Mouse (Mus musculus) cortical plate, adult 2 months (tissue): Measurements from ENCODE around the gene Hspb1.

Experiments
- CTCF ChIP-seq: fragments of 200-500 bp; IDR thresholded peaks from 2 replicates; pipeline ENCODE4 v1.5.1; 2011; ENCODE audit warnings: mild to moderate bottlenecking, control low read depth, low read length; ENCODE audit not compliant: insufficient read depth; ENCODE audit errors: extremely low read depth
- POLR2A ChIP-seq: fragments of 200-500 bp; IDR thresholded peaks from 2 replicates; pipeline ENCODE4 v1.6.1; 2011; ENCODE audit warnings: mild to moderate bottlenecking, low read length, control low read depth; ENCODE audit not compliant: insufficient read depth; ENCODE audit errors: extremely low read depth

DNA sequence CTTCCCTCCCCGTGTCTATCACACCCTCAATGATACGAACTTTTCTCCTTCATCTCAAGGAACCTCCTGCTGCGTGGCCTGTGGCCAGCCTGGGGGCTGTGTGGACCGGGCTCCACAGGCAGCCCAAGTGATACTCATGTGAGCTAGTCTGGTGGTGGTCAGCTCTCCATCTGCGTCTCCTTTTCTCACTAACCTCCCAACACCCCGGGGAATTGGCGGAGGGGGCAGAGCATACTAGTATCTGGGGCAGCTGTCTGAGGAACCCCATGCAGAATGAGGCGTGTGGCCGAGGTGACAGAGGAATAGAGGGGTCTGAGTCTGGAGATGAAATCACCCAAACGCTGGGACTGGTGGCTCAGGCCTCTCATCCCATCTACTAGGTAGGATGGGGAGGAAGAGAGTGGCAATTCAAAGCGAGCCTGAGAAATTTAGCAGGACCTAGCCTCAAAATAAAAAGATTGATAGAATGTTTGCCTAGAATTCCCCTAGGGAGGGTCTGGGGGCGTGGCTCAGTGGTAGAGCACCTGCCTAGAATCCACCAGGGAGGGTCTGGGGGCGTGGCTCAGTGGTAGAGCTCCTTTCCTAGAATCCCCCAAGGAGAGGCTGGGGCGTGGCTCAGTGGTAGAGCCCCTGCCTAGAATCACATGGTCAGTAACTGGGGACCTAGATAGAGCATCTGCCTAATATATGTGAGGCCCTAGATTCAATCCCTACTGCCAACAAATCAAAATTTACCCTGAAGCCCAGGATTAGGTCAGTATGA is 17.9 kb upstream of the Hspb1 start:
- TF ChIP-seq CTCF (no peak), POLR2A (no peak)
